Mouse (Mus musculus) midbrain, embryonic 16.5 days (tissue): ENCODE results near the gene Pla2g4b. TPM values are rescaled to one million over a fixed set of nuclear protein-coding genes. Genes with fewer than 3 reads are reported as not detected.

Experiments
- ATAC-seq: fragments of 200-750 bp; cut with Nextera tagmentation; 2 replicates; pipeline ENCODE4 v1.8.0; 2017; ENCODE audit warnings: moderate TSS enrichment
- H3K27ac ChIP-seq: fragments of 300-500 bp; sonication (generic); 2 replicates; pipeline ENCODE4 v1.5.1; 2014; ENCODE audit warnings: mild to moderate bottlenecking, low read length, mixed read lengths
- H3K27me3 ChIP-seq: fragments of 300-500 bp; sonication (generic); 2 replicates; pipeline ENCODE4 v1.6.1; 2014; ENCODE audit warnings: low read depth, low read length, mixed read lengths; ENCODE audit not compliant: control insufficient read depth, insufficient read depth
- H3K36me3 ChIP-seq: fragments of 300-500 bp; sonication (generic); 2 replicates; pipeline ENCODE4 v1.6.1; 2014; ENCODE audit warnings: mild to moderate bottlenecking, low read length, moderate library complexity, mixed read lengths; ENCODE audit not compliant: control insufficient read depth, insufficient read depth
- H3K4me1 ChIP-seq: fragments of 300-500 bp; sonication (generic); 2 replicates; pipeline ENCODE4 v1.6.1; 2014; ENCODE audit warnings: mild to moderate bottlenecking, low read length, mixed read lengths; ENCODE audit not compliant: control insufficient read depth, insufficient read depth
- H3K4me2 ChIP-seq: fragments of 300-500 bp; sonication (generic); 2 replicates; pipeline ENCODE4 v1.6.1; 2014; ENCODE audit warnings: mild to moderate bottlenecking, low read length, mixed read lengths
- H3K4me3 ChIP-seq: fragments of 300-500 bp; sonication (generic); 2 replicates; pipeline ENCODE4 v1.5.1; 2014; ENCODE audit warnings: low read depth, mild to moderate bottlenecking, low read length, moderate library complexity, mixed read lengths
- H3K9ac ChIP-seq: fragments of 300-500 bp; sonication (generic); 2 replicates; pipeline ENCODE4 v1.6.1; 2014; ENCODE audit warnings: low read depth, low read length, mixed read lengths
- H3K9me3 ChIP-seq: fragments of 300-500 bp; sonication (generic); replicated peaks from 2 replicates; pipeline ENCODE4 v1.6.1; 2014; ENCODE audit warnings: mild to moderate bottlenecking, low read length, mixed read lengths; ENCODE audit not compliant: control insufficient read depth, poor library complexity, severe bottlenecking
- WGBS: fragments of 180-500 bp; shearing (Covaris S2); extraction: QIAGEN DNeasy Blood & Tissue Kit; methylation state at CpG from one replicate; pipeline ENCODE4 v1.1.7; 2014; 5-methylcytosine and 5-hydroxymethylcytosine counted together
- polyA plus RNA-seq: library from polyadenylated mRNA; unstranded; fragments of >200 nt; fragmentation: Nextera tagmentation; extraction: Ambion mirVana; gene quantifications from 2 replicates; pipeline ENCODE4 v1.2.1, GENCODE M21; 2015

The Pla2g4b gene
- polyA plus RNA-seq, 1 experiment from 2014 or later: 3.9 TPM

DNA sequence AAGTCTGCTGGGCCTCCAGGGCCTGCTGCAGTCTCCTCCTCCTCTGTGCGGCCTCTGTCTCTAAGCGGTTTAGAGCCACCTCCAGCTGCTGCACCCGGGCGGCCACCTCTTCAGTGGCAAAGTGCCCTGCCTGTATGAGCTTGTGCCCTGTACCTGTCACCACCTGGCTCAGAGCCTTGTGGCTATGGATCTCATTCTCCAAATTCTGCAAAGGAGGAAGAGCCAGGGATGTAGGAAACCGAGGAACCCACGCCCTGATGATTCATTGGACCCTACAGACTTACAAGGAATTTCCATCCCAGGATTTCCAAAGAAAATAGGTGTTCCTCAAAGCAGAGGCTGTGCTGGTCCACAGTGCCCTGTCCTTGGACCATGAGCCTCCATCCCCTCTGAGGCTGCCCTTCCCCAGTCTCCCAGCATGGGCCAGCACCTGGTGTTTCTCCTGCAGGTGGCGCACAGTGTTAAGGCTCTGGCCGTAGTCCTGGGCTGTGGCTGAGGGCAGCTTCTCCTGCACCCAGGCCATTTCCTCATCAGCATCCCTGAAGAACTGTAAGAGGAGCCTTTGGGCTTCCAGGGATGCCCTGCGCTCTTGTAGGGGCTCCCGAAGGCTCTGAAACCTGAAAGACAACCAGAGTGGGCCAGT, 16.5 kb downstream of the Pla2g4b start:
- Histone ChIP-seq H3K4me3 (no peak overlapping the region), H3K27me3 (no peaks in the 10 kb centered on the region), H3K9me3 (no peaks in the 10 kb centered on the region), H3K27ac (no peak overlapping the region), H3K4me2 (no peak overlapping the region), H3K9ac (no peak overlapping the region), H3K4me1 (no peaks in the 10 kb centered on the region), H3K36me3 (no peaks in the 10 kb centered on the region)
- WGBS: 58% methylated on average over 10 of the region's 10 CpGs
- no peak for ATAC-seq

DNA sequence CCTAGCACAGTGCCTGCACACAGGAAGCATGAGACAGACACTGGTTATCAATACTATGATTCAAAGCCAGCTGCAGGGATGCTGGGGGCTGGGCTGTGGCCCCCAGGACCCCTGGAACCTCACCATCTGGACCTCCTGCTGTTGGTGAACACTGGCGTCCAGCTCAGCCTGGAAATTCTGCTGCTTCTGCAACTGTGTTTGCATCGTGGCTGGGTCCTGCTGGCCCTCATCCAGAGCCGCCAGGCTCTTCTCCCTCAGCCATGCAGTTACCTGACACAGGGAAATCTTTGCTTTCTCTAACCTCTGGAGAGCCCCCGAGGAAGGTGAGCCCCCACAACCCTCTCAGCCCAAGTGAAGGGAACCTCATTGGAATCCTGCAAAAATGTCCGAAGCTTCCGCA, 18.2 kb downstream of the Pla2g4b start:
- Histone ChIP-seq H3K27ac (no peak overlapping the region), H3K36me3 (no peaks in the 10 kb centered on the region), H3K4me1 (no peaks in the 10 kb centered on the region), H3K9ac (no peak overlapping the region), H3K4me2 (no peak overlapping the region), H3K4me3 (no peak overlapping the region), H3K27me3 (no peaks in the 10 kb centered on the region), H3K9me3 (no peaks in the 10 kb centered on the region)
- 66% methylated on average over 6 of the region's 6 CpGs for WGBS
- no peak for ATAC-seq

DNA sequence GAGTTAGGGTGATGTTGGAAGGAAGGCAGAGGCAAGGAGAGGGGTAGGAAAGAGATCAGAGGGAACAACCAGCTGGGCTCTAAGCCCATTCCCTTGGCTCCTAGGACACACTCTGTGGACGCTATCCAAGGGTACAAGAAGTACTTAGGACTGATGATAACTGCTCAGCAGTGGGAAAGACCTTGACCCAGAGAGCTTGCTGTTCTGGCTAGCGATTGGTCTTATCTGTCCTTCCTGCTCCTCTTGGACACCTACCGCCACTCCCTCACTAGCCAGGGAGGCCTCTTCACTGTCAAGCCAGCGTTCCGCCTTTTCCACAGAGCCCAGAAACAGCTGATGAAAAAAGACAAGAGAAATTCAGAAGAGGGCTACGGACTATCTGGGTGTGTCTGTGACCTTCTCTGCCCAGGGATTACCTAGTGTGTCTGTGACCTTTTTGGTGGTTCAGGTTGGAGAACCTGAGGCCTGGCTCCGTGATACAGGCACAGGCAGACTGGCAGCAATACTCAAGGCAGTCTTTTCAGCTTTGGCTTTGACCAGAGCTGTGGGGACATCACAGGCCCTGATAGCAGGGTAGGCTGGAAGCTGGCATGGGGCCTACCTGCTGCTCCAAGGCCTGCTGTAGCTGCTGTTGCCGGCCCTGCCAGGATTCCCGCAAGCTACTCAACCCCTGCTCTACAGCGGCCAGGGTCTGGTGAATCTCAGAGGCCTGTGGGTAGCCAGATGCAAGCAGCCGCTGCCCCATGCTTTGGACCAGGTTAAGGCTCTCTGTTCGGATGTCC, 21.7 kb downstream of the Pla2g4b start:
- Histone ChIP-seq H3K27me3 (no peaks in the 10 kb centered on the region), H3K4me3 (no peak overlapping the region), H3K9ac (no peak overlapping the region), H3K4me1 (no peaks in the 10 kb centered on the region), H3K9me3 (no peaks in the 10 kb centered on the region), H3K4me2 (no peak overlapping the region), H3K27ac (no peak overlapping the region), H3K36me3 (no peaks in the 10 kb centered on the region)
- ATAC-seq: no peak
- 93% methylated on average over 12 of the region's 12 CpGs for WGBS

- 84% methylated on average over 10 of the region's 10 CpGs for WGBS
These were observed 22.7 kb downstream of the Pla2g4b start for GRCm38 (mm10) chr2:120055923-120056322.

DNA sequence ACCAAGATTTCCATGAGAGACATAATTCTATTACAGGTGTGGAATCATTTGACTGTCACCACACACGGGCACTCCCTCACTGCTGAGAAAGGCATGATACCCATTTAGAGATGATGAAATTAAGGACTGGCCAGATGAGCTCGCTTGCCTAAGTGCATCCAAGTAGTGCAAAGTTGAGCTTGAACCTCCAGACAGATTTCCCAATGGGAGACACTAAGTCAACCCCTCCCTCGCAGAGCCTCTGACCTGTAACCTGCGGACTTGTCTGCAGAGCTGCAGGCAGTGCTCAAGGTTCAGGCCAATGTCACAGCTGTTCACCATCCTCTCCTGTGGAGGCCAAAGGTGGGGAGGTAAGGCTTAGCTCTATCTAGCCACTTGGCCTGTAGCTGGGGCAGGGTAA, 25.6 kb downstream of the Pla2g4b start:
- Histone ChIP-seq H3K4me2 (no peak overlapping the region), H3K9me3 (no peaks in the 10 kb centered on the region), H3K27ac (no peak overlapping the region), H3K9ac (no peak overlapping the region), H3K4me1 (no peaks in the 10 kb centered on the region), H3K36me3 (no peaks in the 10 kb centered on the region), H3K27me3 (no peaks in the 10 kb centered on the region), H3K4me3 (no peak overlapping the region)
- no peak for ATAC-seq
- 90% methylated on average over 4 of the region's 4 CpGs for WGBS

More at GRCm38 (mm10) chr2:120055923-120056322, 22.7 kb downstream of the Pla2g4b start:
- no peak overlapping the region for H3K9ac ChIP-seq
- no peak overlapping the region for H3K27ac ChIP-seq
- H3K36me3 ChIP-seq: no peaks in the 10 kb centered on the region
- H3K4me3 ChIP-seq: no peak overlapping the region
- no peaks in the 10 kb centered on the region for H3K27me3 ChIP-seq
- H3K9me3 ChIP-seq: no peaks in the 10 kb centered on the region
- H3K4me1 ChIP-seq: no peaks in the 10 kb centered on the region
- no peak overlapping the region for H3K4me2 ChIP-seq
- no peak for ATAC-seq

DNA sequence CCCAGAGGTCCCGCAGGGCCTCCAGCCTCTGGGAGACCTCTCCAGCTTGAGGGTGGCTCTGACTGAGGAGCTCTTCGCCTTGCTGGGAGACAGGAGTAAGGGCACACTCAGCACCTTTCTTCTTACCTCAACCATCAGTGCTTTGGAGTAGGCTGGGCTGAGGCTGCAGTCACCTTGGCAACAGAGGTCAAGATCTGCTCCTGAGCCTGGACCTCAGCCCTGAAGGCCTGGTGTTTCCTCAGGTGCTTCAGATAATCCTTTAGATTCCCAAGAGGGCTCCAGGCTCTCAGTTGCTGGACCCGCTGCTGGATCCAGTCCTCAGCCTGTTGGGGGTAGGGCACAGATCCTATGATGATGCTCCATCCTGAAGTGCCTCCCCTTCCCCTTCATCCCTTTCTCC, 26.2 kb downstream of the Pla2g4b start:
- ATAC-seq: no peak
- Histone ChIP-seq H3K4me1 (no peaks in the 10 kb centered on the region), H3K27ac (no peak overlapping the region), H3K27me3 (no peaks in the 10 kb centered on the region), H3K36me3 (no peaks in the 10 kb centered on the region), H3K9me3 (no peaks in the 10 kb centered on the region), H3K4me2 (no peak overlapping the region), H3K4me3 (no peak overlapping the region), H3K9ac (no peak overlapping the region)
- 85% methylated on average over 3 of the region's 3 CpGs for WGBS

DNA sequence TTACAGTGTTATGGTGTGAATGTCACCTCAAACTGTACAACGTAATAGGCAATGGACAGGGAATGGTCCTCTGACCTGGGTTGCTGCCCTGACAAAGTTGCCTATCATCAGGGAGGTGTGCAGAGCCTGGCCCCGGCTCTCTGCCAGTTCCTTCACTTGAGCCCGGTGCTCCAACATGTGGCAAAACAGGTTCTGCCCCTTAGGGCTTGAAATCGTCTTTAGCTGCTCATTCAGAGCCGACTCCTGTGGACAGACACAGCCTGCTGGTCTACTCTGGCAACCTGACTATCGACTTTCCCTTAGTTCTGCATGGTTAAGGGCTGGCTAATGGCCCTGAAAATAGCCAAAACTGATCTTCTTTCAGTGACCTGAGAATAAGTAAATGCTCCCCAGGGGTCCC, 27.0 kb downstream of the Pla2g4b start:
- H3K4me3 ChIP-seq: no peak overlapping the region
- no peaks in the 10 kb centered on the region for H3K27me3 ChIP-seq
- H3K27ac ChIP-seq: no peak overlapping the region
- no peaks in the 10 kb centered on the region for H3K9me3 ChIP-seq
- H3K9ac ChIP-seq: no peak overlapping the region
- no peaks in the 10 kb centered on the region for H3K36me3 ChIP-seq
- H3K4me1 ChIP-seq: no peaks in the 10 kb centered on the region
- no peak overlapping the region for H3K4me2 ChIP-seq
- WGBS: 70% methylated on average over 6 of the region's 6 CpGs
- ATAC-seq: no peak

- Histone ChIP-seq H3K27ac (no peak overlapping the region), H3K4me1 (no peaks in the 10 kb centered on the region), H3K36me3 (no peaks in the 10 kb centered on the region), H3K9ac (no peak overlapping the region), H3K9me3 (no peaks in the 10 kb centered on the region), H3K27me3 (no peaks in the 10 kb centered on the region), H3K4me2 (no peak overlapping the region), H3K4me3 (no peak overlapping the region)
- 80% methylated on average over 9 of the region's 9 CpGs for WGBS
- ATAC-seq: no peak
These were observed 27.4 kb downstream of the Pla2g4b start for GRCm38 (mm10) chr2:120060651-120061050.

GRCm38 (mm10) chr2:120062248-120062647, 29.0 kb downstream of the Pla2g4b start:
- Histone ChIP-seq H3K27ac (no peak overlapping the region), H3K4me1 (no peaks in the 10 kb centered on the region), H3K36me3 (no peaks in the 10 kb centered on the region), H3K4me2 (no peak overlapping the region), H3K4me3 (no peak overlapping the region), H3K27me3 (no peaks in the 10 kb centered on the region), H3K9ac (no peak overlapping the region), H3K9me3 (no peaks in the 10 kb centered on the region)
- WGBS: 76% methylated on average over 8 of the region's 8 CpGs
- ATAC-seq: no peak
